Mouse (Mus musculus): Measurements from ENCODE around the gene Nop14. TPM values are rescaled to one million over a fixed set of nuclear protein-coding genes. Genes with fewer than 3 reads are reported as not detected.

Nop14 gene
- 10 to 100 TPM in 1 of 2 experiments, 1 to 10 TPM in 1; 9.9 to 10.1 TPM for total RNA-seq (2021)
- long read RNA-seq, experiment 1, transcript Nop14-201 (18 exons, 2,702 nt), result major isoform, 9 of 17 reads
- long read RNA-seq, experiment 1, partial matches to known transcripts, result 5 of 17 reads
- long read RNA-seq, experiment 1, other reads (novel, unspliced or antisense), result 3 of 17 reads
- long read RNA-seq, experiment 2, transcript Nop14-201 (18 exons, 2,702 nt), result major isoform, 10 of 10 reads
- long read RNA-seq, experiment 2, partial matches to known transcripts, result 0 of 10 reads
- long read RNA-seq, experiment 2, other reads (novel, unspliced or antisense), result 0 of 10 reads

GRCm38 (mm10) chr5:34659686-34660590 is at the start of gene Nop14, which contains the start of gene Grk4:
TSS of gene Nop14 (minus strand) at chr5:34660148.
TSS of gene Grk4 (plus strand) at chr5:34660379.
- intact Hi-C loops (cut with DNase I), result loop anchor here (2.0 to 10.0 kb wide), 3 partner anchors 101 to 387 kb away; partner anchors contain the start of genes Fam193a and Htt
- DNase-seq, result peak; percentile 99

- DNase-seq, result no peak
- intact Hi-C loops (cut with DNase I), result no loop called here
Observed at GRCm38 (mm10) chr5:34708436-34708835, 48.5 kb upstream of the Nop14 start.

DNA sequence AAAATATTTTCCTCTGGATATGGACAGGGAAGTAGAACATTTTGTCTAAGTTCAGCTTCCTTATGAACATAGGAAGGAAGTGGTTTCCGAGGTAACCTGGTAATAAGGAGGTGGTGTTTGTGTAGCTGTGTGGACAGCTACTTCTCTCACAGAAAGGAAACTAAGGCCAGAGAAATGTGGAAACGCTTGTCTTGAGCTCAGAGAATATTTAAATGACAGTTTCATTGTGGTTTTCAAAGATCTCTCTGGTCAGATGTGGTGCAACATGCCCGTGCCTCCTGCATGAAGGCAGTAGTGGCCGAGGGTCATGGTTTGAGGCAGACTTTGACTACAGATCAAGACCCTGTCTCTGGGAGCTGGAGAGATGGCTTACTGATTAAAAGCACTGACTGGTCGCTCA is 35.6 kb upstream of the Nop14 start:
- intact Hi-C loops (cut with DNase I), result no loop called here
- no peak for DNase-seq

DNA sequence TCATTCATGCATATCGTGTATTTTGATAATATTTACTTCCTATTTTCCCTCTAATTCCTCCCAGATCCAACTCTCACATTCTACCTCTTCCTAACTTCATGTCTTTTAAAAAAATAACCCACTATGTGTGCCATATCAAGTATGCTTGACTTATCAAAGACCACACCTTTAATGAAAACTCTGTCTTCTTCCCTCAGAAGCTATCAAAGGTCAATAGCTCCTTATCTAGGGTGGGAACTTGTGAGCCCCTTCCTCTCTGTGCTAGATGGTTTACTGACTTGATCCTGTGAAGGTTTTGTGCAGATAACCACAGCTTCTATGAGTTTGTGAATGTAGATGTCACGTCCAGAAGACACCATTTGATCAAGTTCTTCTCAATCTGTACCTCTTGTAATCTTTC is 32.8 kb upstream of the Nop14 start:
- intact Hi-C loops (cut with DNase I), result no loop called here
- no peak for DNase-seq

DNA sequence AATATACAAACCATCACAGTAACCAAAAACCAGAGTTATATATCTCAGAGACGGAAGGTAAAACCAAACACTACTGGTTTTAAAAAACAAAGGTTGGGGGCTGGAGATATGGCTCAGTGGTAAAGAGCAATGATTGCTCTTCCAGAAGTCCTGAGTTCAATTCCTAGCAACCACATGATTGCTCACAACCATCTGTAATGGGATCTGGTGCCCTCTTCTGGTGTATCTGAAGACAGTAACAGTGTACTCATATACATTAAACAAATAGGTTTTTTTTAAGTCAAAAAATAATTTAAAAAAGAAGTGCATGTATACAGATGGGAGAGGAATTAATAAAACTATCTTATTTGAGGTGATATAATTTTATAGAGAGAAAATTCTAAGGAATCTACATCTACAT is 29.9 kb upstream of the Nop14 start:
- DNase-seq, result no peak
- intact Hi-C loops (cut with DNase I), result no loop called here

DNA sequence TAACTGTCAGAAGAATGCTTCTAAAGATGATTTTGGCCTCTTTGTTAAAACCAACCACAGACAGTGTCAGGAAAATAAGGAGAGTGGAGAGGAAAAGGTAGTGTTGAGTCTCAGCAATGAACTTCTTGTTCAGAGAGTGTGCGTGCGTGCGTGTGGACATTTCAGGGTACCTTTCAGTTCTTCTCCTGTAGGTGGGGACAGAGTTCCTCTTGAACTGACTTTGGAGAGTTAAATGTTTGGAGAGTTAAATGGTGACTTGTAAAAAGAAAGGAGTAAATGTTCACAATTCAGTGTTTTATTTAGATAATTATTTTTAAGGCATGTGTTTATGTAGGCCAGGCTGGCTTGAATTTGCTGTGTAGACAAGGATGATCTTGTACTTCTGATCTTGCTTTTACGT is 10.3 kb upstream of the Nop14 start:
- no peak for DNase-seq
- intact Hi-C loops (cut with DNase I), result no loop called here

- DNase-seq, result no peak
- intact Hi-C loops (cut with DNase I), result no loop called here
Observed at GRCm38 (mm10) chr5:34669493-34669892, 9.5 kb upstream of the Nop14 start.

GRCm38 (mm10) chr5:34663231-34663630 is 3.3 kb upstream of the Nop14 start:
- no peak for DNase-seq
- intact Hi-C loops (cut with DNase I), result loop anchor here (5.0 kb wide), 1 partner anchor 384 kb away; no protein-coding TSS in a partner anchor

DNA sequence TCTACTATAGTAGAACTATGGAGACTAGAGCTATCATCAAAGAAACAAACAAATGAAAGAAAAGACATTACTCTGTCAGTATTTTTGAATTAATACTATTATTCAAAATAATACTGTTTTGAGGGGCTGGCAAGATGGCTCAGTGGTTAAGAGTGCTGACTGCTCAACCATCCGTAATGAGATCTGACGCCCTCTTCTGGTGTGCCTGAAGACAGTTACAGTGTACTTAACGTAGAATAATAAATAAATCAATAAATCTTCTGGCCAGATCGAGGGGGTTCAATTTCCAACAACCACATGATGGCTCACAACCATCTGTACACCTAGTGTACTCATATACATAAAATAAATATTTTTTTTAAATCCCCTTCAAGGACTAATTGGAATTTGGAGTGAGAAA is 2.0 kb upstream of the Nop14 start:
- DNase-seq, result no peak
- intact Hi-C loops (cut with DNase I), result loop anchor here (2.0 to 5.0 kb wide), 2 partner anchors 99 to 385 kb away; partner anchors contain the start of gene Htt

DNA sequence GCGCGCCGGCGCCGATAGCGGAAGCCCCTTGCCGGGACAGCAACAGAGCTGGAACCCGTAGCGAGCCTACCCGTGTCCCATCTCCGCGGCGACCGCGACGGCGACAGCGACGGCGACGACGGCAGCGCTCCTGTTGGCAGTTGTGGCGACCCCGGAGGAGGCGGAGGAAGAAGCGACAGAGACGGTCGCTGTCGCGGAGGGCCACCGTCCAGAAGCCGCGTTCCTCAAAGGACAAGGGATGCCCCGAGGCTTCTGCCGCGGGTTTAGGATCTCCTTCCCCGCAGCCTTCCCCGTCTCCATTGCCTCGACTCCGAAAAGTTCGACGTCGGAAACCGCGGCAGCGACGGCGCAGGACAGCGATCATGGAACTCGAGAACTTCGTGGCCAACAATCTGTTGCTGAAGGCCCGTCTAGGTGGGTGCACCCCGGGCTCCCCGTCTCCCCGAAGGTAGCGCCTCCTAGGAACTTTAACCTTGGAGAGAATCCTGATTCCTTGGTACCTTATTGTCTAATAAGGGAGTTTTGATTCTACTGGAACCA is 713 bp upstream of the Nop14 start:
- no peak for DNase-seq
- intact Hi-C loops (cut with DNase I), result loop anchor here (2.0 to 5.0 kb wide), 2 partner anchors 100 to 387 kb away; partner anchors contain the start of gene Htt

GRCm38 (mm10) chr5:34657556-34657955 is 2.4 kb downstream of the Nop14 start:
- no peak for DNase-seq

DNA sequence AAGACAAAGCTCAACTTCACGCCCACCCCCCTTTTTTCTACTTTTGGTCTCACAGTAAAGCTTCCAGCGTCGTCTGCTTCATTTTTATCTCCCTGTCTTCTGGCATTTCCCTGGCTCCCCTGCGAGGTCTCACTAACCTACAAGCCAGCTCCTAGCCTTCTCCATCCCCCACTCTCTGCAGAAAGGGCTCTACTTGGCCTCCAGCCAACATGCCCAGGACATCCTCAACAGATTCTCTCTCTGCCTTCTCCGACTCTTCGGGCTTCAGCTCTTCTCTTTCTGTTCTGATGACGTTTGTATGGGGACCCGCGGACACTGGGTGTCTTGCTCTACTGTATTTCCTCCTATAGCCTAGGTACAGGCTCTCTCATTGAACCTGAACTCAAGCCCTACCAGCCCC is 5.1 kb downstream of the Nop14 start:
- no peak for DNase-seq
- intact Hi-C loops (cut with DNase I), result loop anchor here (10.0 kb wide), 1 partner anchor 290 kb away; the partner anchor contains the start of gene Fam193a

More at GRCm38 (mm10) chr5:34657556-34657955, 2.4 kb downstream of the Nop14 start:
- intact Hi-C loops (cut with DNase I), result loop anchor here (10.0 kb wide), 1 partner anchor 293 kb away; the partner anchor contains the start of gene Fam193a

- DNase-seq, result no peak
- intact Hi-C loops (cut with DNase I), result loop anchor here (10.0 kb wide), 1 partner anchor 288 kb away; the partner anchor contains the start of gene Fam193a
Observed at GRCm38 (mm10) chr5:34652961-34653360, 7.0 kb downstream of the Nop14 start.

DNA sequence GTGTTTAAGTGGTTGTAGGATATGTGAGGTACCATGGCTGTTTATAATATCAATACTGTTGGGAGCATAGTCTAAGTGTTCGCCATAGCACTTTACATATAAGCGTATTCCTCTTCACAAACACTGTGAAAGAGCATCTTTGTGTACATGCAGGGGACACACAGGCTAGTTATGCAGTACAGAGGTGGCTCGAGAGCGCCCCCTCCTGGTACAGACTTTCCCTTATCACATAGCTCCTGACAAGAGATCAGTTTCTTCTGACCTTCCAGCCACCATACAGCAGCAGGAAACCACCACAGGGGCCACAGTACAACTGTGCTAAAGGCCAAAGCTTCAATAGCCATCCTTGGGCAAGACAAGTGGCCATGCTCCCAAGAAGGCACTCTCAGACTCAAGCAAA is 12.4 kb downstream of the Nop14 start:
- peak; percentile 56 to 73 for DNase-seq

DNA sequence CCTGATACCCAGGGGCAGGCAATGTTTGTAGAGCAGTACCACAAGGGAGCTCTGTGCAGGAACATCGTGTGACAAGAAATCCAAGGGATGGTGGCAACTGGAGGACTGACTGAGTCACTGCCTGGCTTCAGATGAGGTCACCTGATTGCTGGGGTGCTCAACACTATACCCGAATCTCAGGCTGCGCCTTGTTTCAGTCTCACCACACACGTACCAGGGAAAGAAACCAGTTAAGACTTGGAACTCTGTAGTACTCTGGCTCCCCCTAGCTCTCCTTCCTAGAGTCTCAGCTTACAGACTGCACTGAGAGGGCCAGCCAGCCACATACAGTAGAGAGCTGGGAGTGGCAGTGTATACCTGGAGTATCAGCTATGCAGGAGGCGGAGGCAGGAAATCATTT is 17.0 kb downstream of the Nop14 start:
- intact Hi-C loops (cut with DNase I), result no loop called here
- peak; percentile 36 to 59 for DNase-seq

More for the DNA sequence above, 12.4 kb downstream of the Nop14 start:
- intact Hi-C loops (cut with DNase I), result no loop called here

DNA sequence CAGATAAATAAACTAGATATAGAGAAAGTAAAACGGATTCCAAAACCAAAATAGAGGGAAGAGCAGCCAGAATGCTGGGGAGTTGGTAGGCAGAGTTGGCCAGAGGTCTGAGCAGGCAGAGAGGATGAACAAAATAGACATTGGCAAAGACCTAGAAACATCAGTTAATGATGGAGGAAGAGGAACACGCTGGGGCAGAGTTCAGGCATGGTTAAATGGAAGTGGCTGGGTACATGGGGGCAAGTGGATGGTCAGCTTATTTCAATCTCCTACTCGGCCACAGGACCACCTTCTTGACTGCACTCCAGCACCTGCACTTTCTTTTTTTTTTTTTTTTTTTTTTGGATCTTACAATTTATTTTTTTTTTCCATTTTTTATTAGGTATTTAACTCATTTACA is 18.0 kb downstream of the Nop14 start:
- DNase-seq, result no peak
- intact Hi-C loops (cut with DNase I), result no loop called here

GRCm38 (mm10) chr5:34637591-34638156 is 22.3 kb downstream of the Nop14 start:
- no peak for DNase-seq
- intact Hi-C loops (cut with DNase I), result loop anchor here (2.0 kb wide), 2 partner anchors 89 to 123 kb away; no protein-coding TSS in a partner anchor

- intact Hi-C loops (cut with DNase I), result loop anchor here (2.0 kb wide), 2 partner anchors 88 to 122 kb away; no protein-coding TSS in a partner anchor
- peak; percentile 81 to 84 for DNase-seq
Observed at GRCm38 (mm10) chr5:34636481-34637287, 23.3 kb downstream of the Nop14 start, which contains the start of gene Mfsd10. TSS of gene Mfsd10 (minus strand) at chr5:34637212.

DNA sequence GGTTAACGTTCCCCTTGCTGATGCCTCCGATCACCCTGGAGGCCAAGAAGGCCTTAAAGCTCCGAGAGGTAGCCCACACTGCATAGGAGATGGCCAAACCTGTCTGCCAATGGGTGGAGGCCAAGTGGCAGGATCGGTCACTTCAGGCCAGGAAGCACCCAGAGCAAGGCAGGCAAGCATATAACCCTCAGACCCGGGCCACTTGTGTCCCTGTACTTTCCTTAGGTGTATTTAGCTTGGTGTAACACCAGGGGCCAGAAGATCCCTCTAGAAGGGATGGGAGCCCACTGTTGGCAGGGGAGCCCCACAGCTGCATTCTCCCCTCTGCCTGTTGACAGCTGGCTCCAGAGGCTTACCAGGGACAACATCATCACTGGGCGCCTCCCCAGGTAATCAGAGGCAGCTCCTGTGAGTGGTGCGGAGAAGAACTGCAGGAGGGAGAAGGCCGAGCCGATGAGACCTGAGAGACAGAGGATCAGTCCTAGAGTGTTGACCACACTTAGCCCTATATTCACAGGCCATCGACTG is 24.2 kb downstream of the Nop14 start:
- DNase-seq, result peak in 1 of 2 experiments; percentile 19

More for the DNA sequence above, 24.2 kb downstream of the Nop14 start:
- intact Hi-C loops (cut with DNase I), result loop anchor here (2.0 kb wide), 2 partner anchors 87 to 121 kb away; no protein-coding TSS in a partner anchor
